Mouse (Mus musculus): ENCODE measurements around the gene Rnf214. TPM values are rescaled to one million over a fixed set of nuclear protein-coding genes. Genes with fewer than 3 reads are reported as not detected.
A peak's percentile ranks its signal among the peaks of the same experiment; 100 is the strongest.
"Not testable (repeated sequence)": the region's sequence is repeated elsewhere in the genome, so short reads cannot be mapped to it uniquely, and the experiment has no call there.

Gene Rnf214
- total and polyA plus RNA-seq, 3 experiments, result 12.5 to 37.1 (median 31.8) TPM

DNA sequence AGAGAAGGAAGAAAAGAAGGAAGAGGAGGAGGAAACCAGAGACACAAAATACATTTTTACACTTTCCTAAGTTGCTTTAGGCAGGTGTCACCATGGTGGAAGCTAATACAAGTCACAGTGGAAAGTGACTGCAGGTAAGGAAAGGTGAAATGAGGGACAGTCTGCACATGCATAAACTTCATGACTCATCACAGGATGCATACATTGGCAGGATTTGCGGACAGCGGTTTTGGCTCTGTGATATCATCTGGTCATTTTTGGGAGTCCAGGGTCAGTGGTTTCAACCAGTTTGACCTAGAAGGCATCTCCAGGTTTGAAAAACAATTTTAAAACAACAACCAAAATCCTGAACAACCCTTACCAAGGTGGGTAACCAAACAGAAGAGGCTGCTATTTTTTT lies 54.9 kb downstream of the Rnf214 start:
- Histone ChIP-seq H3K36me3 (ENCODE audit: control insufficient read depth, insufficient read depth, low read length) (no peaks in the 10 kb centered on the region), H3K4me3 (no peak overlapping the region), H3K9ac (ENCODE audit: low read depth, low read length) (no peak overlapping the region), H3K79me2 (replicated peaks; ENCODE audit: control insufficient read depth, insufficient read depth, low read length) (no peaks in the 10 kb centered on the region), H3K27me3 (ENCODE audit: control insufficient read depth, insufficient read depth, low read length) (no peaks in the 10 kb centered on the region), H3K4me1 (ENCODE audit: control insufficient read depth, insufficient read depth, low read length) (peaks cover 20% of the 10 kb centered on the region), H3K27ac (no peak overlapping the region)
- TF ChIP-seq POLR2A (IDR thresholded peaks at IDR 0.05; ENCODE audit: insufficient read depth, low read depth, low read length), result no peak
- TF ChIP-seq EP300 (IDR thresholded peaks at IDR 0.05; ENCODE audit: insufficient read depth, low read depth, low read length), result no peak
- TF ChIP-seq CTCF (IDR thresholded peaks at IDR 0.05), result no peak
- 97% methylated on average over 2 of the region's 2 CpGs for WGBS
- intact Hi-C loops (cut with DNase I), result no loop called here
- DNase-seq, result no peak

DNA sequence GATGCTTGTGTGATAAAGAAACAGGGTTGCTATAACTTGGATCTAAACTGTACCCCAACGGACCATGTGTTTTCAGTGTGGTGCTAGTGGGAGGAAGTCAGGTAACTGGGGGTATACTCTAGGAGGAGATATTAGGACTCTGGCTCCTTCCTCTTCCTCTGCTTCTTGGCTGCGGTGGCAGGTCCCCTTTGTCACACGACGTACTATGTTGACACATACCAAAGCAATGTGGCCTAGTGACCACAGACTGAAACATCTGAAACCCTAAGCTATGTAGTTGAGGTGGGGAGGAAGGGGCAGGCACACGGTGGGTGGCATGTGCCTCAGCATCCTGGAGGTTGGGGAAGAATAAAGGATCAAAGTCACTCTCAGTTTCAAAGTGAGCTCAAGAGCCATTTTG lies 55.4 kb downstream of the Rnf214 start:
- H3K9ac ChIP-seq (ENCODE audit: low read depth, low read length), result no peak overlapping the region
- no peaks in the 10 kb centered on the region for H3K36me3 ChIP-seq (ENCODE audit: control insufficient read depth, insufficient read depth, low read length)
- DNase-seq, result no peak
- intact Hi-C loops (cut with DNase I), result no loop called here
- H3K27ac ChIP-seq, result no peak overlapping the region
- H3K79me2 ChIP-seq (replicated peaks; ENCODE audit: control insufficient read depth, insufficient read depth, low read length), result no peaks in the 10 kb centered on the region
- 23% methylated on average over 5 of the region's 5 CpGs for WGBS
- no peaks in the 10 kb centered on the region for H3K27me3 ChIP-seq (ENCODE audit: control insufficient read depth, insufficient read depth, low read length)
- peaks cover 20% of the 10 kb centered on the region for H3K4me1 ChIP-seq (ENCODE audit: control insufficient read depth, insufficient read depth, low read length)
- H3K4me3 ChIP-seq, result no peak overlapping the region
- TF ChIP-seq EP300 (IDR thresholded peaks at IDR 0.05; ENCODE audit: insufficient read depth, low read depth, low read length) (no peak), CTCF (IDR thresholded peaks at IDR 0.05) (no peak), POLR2A (IDR thresholded peaks at IDR 0.05; ENCODE audit: insufficient read depth, low read depth, low read length) (no peak)

DNA sequence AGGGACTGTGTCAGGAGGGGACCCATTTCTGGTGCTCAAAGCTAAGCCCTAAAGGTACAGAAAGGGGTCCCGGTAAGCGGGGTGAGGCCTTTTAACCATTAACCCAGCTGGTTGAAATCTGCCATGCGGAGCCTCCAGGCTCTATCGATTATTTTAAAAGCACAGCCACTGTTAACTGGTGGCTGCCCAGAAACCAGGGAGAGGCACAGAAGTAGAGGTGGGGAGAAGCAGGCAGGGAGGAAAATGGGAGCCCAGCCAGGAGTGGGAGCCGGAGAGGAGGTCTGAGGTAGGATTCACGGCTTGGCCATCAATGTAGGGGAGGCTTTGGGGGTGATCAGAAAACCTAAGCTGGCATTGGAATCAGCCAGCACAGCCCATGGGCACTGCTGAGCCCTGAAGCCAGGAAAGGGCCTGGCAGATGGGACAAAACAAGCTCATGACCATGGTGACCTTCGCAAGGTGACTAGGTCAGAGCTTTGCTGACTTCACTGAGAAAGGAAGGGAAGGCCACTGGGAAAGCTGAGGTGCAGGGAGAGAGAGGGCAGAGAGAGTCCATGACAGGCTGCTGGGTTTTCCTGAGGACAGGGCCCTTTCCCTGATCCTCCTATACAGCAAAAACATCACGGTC lies 56.1 kb downstream of the Rnf214 start:
- H3K27me3 ChIP-seq (ENCODE audit: control insufficient read depth, insufficient read depth, low read length), result no peaks in the 10 kb centered on the region
- H3K27ac ChIP-seq, result peak overlapping the region; percentile 67
- DNase-seq, result peak; percentile 17 to 32
- H3K36me3 ChIP-seq (ENCODE audit: control insufficient read depth, insufficient read depth, low read length), result no peaks in the 10 kb centered on the region
- no peak overlapping the region for H3K4me3 ChIP-seq
- peak overlapping the region; percentile 22 for H3K9ac ChIP-seq (ENCODE audit: low read depth, low read length)
- peaks cover 20% of the 10 kb centered on the region for H3K4me1 ChIP-seq (ENCODE audit: control insufficient read depth, insufficient read depth, low read length)
- intact Hi-C loops (cut with DNase I), result no loop called here
- no peak for TF ChIP-seq POLR2A (IDR thresholded peaks at IDR 0.05; ENCODE audit: insufficient read depth, low read depth, low read length)
- no peak for TF ChIP-seq CTCF (IDR thresholded peaks at IDR 0.05)
- TF ChIP-seq EP300 (IDR thresholded peaks at IDR 0.05; ENCODE audit: insufficient read depth, low read depth, low read length), result no peak
- 55% methylated on average over 8 of the region's 8 CpGs for WGBS
- H3K79me2 ChIP-seq (replicated peaks; ENCODE audit: control insufficient read depth, insufficient read depth, low read length), result no peaks in the 10 kb centered on the region

DNA sequence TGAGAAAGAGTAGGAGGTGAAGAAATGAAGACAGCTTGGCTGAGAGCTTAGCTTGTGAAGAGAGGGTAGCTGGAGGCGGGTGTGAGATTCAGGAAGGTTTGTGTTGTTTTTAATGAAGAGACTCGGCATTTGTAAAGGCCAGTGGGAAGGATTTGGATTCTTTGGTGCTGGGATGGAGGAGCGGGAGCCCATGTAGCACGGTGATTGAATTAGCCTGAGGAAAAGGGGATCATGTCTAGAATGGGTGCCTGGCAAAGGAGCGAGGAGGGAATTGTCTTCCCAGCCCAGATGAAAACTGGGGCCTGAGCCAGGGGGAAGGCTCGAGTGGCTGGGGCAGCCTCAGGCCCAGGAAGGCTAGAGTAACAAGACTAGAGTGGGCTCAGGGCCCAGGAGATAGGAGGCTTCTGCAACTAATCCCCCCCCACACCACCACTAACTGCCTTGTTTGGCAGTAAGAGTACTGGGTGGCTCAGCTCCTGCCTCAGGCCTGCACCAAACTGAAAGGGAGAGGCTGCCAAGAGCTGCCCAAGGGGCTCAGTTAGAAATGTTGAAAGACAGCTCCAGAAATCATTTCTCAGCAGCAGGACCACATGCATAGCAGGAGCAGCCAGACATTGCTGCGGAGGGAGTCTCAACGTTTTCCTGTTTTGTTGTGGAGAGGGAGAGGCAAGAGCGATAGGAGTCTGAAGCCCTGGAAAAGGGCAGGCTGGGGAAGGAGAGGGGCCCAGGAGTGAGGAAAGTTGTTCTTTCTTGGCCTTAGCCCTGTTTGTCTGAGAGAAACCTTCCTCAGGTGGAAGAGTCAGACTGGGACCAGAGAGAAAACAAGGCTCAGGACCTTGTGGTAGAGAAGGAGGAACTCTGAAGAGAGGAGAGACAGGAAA lies 56.9 kb downstream of the Rnf214 start:
- TF ChIP-seq POLR2A (IDR thresholded peaks at IDR 0.05; ENCODE audit: insufficient read depth, low read depth, low read length) (no peak), CTCF (IDR thresholded peaks at IDR 0.05) (no peak), EP300 (IDR thresholded peaks at IDR 0.05; ENCODE audit: insufficient read depth, low read depth, low read length) (no peak)
- Histone ChIP-seq H3K9ac (ENCODE audit: low read depth, low read length) (peak overlapping the region; percentile 22), H3K27ac (peak overlapping the region; percentile 67), H3K4me3 (no peak overlapping the region), H3K27me3 (ENCODE audit: control insufficient read depth, insufficient read depth, low read length) (no peaks in the 10 kb centered on the region), H3K36me3 (ENCODE audit: control insufficient read depth, insufficient read depth, low read length) (no peaks in the 10 kb centered on the region), H3K79me2 (replicated peaks; ENCODE audit: control insufficient read depth, insufficient read depth, low read length) (no peaks in the 10 kb centered on the region), H3K4me1 (ENCODE audit: control insufficient read depth, insufficient read depth, low read length) (peaks cover 20% of the 10 kb centered on the region)
- WGBS, result 30% methylated on average over 9 of the region's 9 CpGs
- intact Hi-C loops (cut with DNase I), result no loop called here
- peak; percentile 68 to 80 for DNase-seq

DNA sequence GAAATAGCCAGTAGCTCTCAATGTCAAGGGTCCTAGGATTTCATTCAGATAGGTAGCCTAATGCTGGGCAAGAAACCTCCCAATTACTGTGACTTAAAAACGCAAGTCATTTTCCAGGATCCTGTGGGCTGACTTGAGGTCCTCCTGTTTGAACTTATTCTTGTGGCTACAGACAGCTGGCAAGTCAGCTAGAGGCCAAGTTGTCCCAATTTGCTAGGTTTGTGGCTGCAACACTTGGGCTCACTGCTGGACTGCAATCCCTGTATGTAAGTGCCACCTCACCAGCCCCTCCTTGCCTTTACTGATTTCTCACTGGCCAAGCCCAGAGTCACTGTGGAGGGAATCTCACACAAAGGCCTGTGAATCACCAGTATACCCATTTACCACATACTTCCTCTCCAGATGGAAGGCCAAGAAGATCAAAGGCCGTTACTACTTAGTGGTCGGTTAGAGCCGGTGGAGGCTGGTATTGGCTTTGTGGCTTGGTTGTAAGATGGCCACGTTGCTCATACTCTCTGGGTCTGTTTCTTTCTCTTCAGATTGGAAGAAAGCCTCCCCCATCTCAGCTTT lies 59.7 kb downstream of the Rnf214 start:
- TF ChIP-seq EP300 (IDR thresholded peaks at IDR 0.05; ENCODE audit: insufficient read depth, low read depth, low read length) (no peak), CTCF (IDR thresholded peaks at IDR 0.05) (no peak), POLR2A (IDR thresholded peaks at IDR 0.05; ENCODE audit: insufficient read depth, low read depth, low read length) (no peak)
- Histone ChIP-seq H3K79me2 (replicated peaks; ENCODE audit: control insufficient read depth, insufficient read depth, low read length) (no peaks in the 10 kb centered on the region), H3K27ac (no peak overlapping the region), H3K4me1 (ENCODE audit: control insufficient read depth, insufficient read depth, low read length) (peaks cover 20% of the 10 kb centered on the region), H3K9ac (ENCODE audit: low read depth, low read length) (no peak overlapping the region), H3K27me3 (ENCODE audit: control insufficient read depth, insufficient read depth, low read length) (no peaks in the 10 kb centered on the region), H3K36me3 (ENCODE audit: control insufficient read depth, insufficient read depth, low read length) (no peaks in the 10 kb centered on the region), H3K4me3 (no peak overlapping the region)
- intact Hi-C loops (cut with DNase I), result no loop called here
- 85% methylated on average over 5 of the region's 5 CpGs for WGBS
- no peak for DNase-seq

DNA sequence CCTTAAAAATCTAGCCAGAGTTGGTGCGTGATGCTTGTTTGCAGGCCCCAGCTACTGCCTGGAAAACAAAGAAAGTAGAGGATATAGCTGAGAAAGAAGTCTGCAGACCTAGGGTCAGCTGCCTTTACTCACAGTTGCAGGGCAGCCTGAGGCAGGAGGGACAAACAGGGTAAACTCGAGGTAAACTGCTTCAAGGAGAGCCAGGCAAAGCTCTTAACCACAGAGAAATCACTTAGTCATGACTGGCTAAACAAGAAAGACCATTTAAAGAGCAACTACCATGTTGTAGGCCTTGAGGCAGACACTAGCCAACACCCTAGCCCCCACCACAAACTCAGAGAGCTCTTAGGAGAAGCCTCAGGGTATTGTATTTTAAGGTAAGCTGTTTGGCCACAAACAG lies 60.5 kb downstream of the Rnf214 start:
- 74% methylated on average over 2 of the region's 2 CpGs for WGBS
- H3K4me3 ChIP-seq; DNase-seq; H3K36me3 ChIP-seq (ENCODE audit: control insufficient read depth, insufficient read depth, low read length); intact Hi-C loops (cut with DNase I); H3K79me2 ChIP-seq (replicated peaks; ENCODE audit: control insufficient read depth, insufficient read depth, low read length); H3K27me3 ChIP-seq (ENCODE audit: control insufficient read depth, insufficient read depth, low read length); H3K27ac ChIP-seq; H3K9ac ChIP-seq (ENCODE audit: low read depth, low read length): not testable (repeated sequence)
- peaks cover 21% of the 10 kb centered on the region for H3K4me1 ChIP-seq (ENCODE audit: control insufficient read depth, insufficient read depth, low read length)
